Mouse (Mus musculus) gastrocnemius, postnatal 14 days (tissue): ENCODE measurements around the gene Igf2bp3. TPM values are rescaled to one million over a fixed set of nuclear protein-coding genes. Genes with fewer than 3 reads are reported as not detected.
A peak's percentile ranks its signal among the peaks of the same experiment; 100 is the strongest.

Experiments used
- DNase-seq: peaks from one replicate; pipeline ENCODE4 v3.0.0; 2021; ENCODE audit warnings: mixed read lengths
- intact Hi-C: fragments of 180-260 bp; cut with DNase I; formaldehyde crosslinking; loops from one replicate; pipeline ENCODE4 v1.15.1; 2025; ENCODE audit warnings: low total_unique reads
- total RNA-seq, 2 experiments: library from RNA; stranded (reverse); gene quantifications; 2 replicates each; pipeline ENCODE4 v1.2.3; 2021

Gene Igf2bp3
- total RNA-seq, 2 experiments from 2014 or later, result 0.86 to 1.1 TPM

- no peak for DNase-seq
- intact Hi-C loops, result no loop called here
Observed at GRCm38 (mm10) chr6:49149202-49149930, 65.4 kb downstream of the Igf2bp3 start.

GRCm38 (mm10) chr6:49148781-49149180, 66.0 kb downstream of the Igf2bp3 start:
- intact Hi-C loops, result no loop called here
- DNase-seq, result no peak

DNA sequence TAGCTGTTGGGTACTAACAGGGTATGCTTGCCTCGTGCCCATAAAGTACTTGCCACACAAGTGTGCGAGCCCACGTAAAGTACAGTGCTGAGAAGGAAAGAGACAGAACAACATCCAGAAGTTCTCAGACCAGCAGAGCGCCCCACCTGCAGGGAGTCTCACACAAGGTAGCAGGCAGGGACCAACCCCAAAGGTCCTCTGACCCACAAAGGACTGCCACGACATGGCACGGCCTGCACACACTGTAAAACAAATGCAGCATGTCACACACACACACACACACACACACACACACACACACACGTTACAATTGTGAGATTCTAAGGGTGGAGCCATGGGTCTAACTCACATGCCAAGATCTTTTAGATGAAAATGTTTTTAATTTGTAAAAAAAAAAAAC, 66.4 kb downstream of the Igf2bp3 start:
- DNase-seq, result no peak
- intact Hi-C loops, result no loop called here

DNA sequence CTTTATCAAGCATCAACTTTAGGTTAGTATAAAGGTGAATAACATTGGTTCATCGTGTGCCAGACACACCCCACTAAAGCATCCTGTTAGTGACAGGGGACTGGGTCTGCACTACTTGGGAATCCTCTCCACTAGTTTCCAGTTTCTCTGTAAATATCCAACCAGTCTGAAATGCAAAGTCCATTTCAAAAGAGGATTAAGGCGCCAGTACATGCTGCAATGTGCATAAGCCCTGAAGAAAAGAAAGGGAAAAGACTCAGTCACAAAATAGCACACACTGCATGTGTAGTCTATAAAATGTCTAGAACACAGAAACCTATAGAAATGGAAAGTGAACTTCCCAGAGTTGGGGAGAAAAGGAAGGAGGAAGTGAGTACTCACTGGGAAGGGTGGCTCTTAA, 68.3 kb downstream of the Igf2bp3 start:
- intact Hi-C loops, result no loop called here
- DNase-seq, result no peak

- peak; percentile 12 for DNase-seq
- intact Hi-C loops, result loop anchor here (5.0 kb wide), 1 partner anchor 85 kb away; no protein-coding TSS in a partner anchor
Observed at GRCm38 (mm10) chr6:49142428-49142827, 72.3 kb downstream of the Igf2bp3 start.

- DNase-seq, result no peak
- intact Hi-C loops, result loop anchor here (5.0 kb wide), 1 partner anchor 84 kb away; no protein-coding TSS in a partner anchor
Observed at GRCm38 (mm10) chr6:49141125-49141524, 73.6 kb downstream of the Igf2bp3 start.

GRCm38 (mm10) chr6:49138159-49139051, 76.4 kb downstream of the Igf2bp3 start:
- no peak for DNase-seq
- intact Hi-C loops, result no loop called here

- DNase-seq, result no peak
- intact Hi-C loops, result no loop called here
Observed at GRCm38 (mm10) chr6:49136739-49137138, 78.0 kb downstream of the Igf2bp3 start.

DNA sequence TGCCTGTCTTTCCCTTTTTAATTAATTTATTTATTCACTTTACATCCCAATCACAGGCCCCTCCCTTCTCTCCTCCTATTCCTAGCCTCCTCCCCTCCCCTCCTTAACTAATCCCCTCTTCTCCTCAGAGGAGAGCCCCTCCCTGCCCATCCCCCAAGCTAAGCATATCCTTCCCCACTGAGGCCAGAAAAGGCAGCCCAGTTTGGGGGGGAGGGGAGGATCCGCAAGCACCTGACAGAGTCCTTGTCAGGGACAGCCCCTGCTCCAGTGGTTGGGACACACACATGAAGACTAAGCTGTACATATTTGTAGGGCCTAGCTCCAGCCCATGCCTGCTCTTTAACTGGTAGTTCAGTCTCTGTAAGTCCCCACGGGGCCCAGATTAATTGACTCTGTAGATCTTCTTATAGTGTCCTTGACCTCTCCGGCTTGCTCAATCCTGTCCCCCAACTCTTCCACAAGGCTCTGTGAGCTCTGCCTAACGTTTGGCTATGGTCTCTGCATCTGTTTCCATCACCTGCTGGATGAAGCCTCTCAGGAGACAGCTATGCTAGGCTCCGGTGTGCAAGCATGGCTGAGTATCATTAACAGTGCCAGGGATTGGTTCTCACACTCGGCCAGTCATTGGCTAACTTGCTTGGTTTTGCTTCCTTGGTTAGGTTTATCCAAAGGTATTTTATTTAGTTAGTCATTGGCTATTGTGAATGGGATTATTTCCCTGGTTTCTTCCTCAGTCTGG, 82.2 kb downstream of the Igf2bp3 start:
- no peak for DNase-seq
- intact Hi-C loops, result no loop called here

GRCm38 (mm10) chr6:49131855-49132254, 82.9 kb downstream of the Igf2bp3 start:
- intact Hi-C loops, result no loop called here

GRCm38 (mm10) chr6:49130328-49130727, 84.4 kb downstream of the Igf2bp3 start:
- intact Hi-C loops, result no loop called here
- DNase-seq, result no peak

More at GRCm38 (mm10) chr6:49131855-49132254, 82.9 kb downstream of the Igf2bp3 start:
- no peak for DNase-seq

DNA sequence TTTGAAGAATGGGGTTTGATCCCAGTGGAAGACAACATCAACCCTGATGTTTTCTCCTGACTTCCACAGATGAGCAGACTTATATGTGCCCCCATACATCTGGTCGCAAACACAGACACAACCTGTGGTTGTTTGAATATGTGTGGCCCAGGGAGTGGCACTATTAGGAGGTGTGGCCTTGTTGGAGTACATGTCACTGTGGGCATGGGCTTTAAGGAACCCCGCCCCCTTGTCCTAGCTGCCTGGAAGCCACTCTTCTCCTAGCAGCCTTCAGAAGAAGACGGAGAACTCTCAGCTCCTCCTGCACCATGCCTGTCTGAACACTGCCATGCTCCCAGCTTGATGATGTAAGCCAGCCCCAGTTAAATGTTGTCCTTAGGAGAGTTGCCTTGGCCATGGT, 94.4 kb downstream of the Igf2bp3 start:
- intact Hi-C loops, result no loop called here

GRCm38 (mm10) chr6:49119462-49120135, 95.2 kb downstream of the Igf2bp3 start:
- intact Hi-C loops, result no loop called here
- no peak for DNase-seq

More for the DNA sequence above, 94.4 kb downstream of the Igf2bp3 start:
- DNase-seq, result no peak

GRCm38 (mm10) chr6:49118446-49118845, 96.3 kb downstream of the Igf2bp3 start:
- no peak for DNase-seq
- intact Hi-C loops, result no loop called here

DNA sequence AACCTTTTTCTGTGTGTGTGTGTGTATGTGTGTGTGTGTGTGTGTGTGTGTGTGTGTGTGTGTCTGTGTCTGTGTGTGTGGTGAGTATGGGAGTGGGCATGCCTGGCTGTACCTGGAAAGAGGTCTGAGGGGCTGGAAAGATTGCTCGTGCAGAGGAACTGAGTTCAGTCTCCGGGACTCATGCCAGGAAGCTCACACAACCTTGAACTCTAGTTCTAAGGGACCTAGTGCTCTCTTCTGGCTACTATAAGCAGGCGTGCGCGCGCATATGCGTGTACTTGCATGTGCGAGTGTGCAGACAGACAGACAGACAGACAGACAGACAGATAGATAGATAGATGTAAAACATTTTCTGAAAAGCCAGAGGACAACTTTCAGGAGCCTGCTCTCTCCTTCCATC, 98.5 kb downstream of the Igf2bp3 start:
- no peak for DNase-seq
- intact Hi-C loops, result no loop called here

- no peak for DNase-seq
- intact Hi-C loops, result no loop called here
Observed at GRCm38 (mm10) chr6:49115550-49115949, 99.2 kb downstream of the Igf2bp3 start.

- DNase-seq, result no peak
- intact Hi-C loops, result no loop called here
Observed at GRCm38 (mm10) chr6:49114457-49114856, 100.3 kb downstream of the Igf2bp3 start.

- intact Hi-C loops, result no loop called here
- no peak for DNase-seq
Observed at GRCm38 (mm10) chr6:49113895-49114294, 100.9 kb downstream of the Igf2bp3 start.

DNA sequence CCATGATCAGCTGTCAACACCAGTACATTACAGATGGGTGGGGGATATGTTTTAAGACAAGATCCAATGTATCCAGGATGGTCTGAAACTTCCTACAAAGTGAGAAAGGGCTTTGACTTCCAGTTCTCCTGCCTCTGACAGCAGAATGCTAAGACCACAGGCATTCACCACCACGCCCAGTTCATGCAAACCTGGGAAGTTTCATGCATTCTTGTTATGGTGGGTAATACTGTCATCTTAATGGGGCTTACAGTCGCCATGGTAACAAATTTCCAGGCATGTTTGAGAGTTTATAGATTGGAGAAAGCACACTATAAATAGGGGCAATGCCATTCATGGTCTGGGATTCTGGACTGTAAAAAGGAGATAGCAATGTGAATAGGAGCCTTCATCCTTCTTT, 105.6 kb downstream of the Igf2bp3 start:
- intact Hi-C loops, result no loop called here
- DNase-seq, result no peak
